Mouse (Mus musculus) frontal cortex, postnatal 25 days (tissue): Measurements from ENCODE around the gene Thap11.

Experiments used
- DNase-seq, 2 experiments: peaks; one replicate each; pipeline ENCODE4 v3.0.0; 2022; ENCODE audit warnings: low spot score in 2 of 2

Thap11 gene

DNA sequence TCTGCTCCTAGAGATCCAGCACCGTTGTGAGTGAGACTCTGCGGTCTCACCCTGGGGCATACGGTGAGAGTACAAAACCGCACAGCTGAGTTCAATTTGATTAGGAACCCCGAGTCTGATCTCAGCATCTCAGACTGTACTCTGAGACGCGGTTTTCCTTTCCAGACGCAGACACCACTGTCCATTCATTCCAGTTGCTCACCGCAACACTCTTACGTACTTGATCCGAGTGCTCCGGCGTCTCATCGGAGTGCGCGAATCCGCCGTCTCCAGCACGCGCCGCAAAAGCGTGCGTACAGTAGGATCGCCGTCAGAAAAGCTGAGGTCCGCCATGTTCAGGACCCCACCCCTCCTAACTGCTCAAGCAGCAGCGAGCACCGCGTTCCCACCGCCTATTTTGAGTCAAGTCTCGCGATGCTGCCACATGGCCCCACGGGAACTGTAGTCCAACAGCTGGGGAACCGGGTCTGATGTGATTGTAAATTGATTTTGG is 3.2 kb upstream of the Thap11 start:
- peak; percentile 74 to 85 for DNase-seq

DNA sequence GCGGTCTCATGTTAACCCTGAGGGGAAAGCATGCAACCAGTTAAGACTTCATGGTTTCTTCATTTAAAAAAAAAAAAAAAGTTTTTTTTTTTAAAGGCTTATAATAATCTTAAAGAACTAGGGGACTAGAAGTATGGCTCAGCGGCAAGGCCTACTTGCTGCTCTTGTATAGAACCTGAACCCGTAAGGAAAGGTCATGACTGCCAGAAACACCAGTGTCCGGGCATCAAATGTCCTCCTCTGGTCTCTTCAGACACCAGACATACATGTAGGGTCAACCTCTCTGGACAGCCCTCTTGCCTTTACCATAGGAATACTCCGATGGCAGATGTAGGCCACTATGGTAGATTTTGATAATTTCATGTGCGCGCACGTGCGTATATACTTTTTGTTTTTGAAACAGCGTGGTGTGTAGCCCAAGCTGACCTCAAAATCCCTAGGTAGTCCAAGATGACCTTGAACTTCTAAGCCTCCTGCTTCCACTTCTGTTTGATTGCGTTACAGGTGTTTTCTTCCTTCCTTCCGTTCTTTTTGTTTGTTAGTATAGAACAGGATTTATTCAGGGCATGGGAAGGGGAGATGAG is 2.7 kb upstream of the Thap11 start:
- DNase-seq: peak in 1 of 2 experiments; percentile 18

DNA sequence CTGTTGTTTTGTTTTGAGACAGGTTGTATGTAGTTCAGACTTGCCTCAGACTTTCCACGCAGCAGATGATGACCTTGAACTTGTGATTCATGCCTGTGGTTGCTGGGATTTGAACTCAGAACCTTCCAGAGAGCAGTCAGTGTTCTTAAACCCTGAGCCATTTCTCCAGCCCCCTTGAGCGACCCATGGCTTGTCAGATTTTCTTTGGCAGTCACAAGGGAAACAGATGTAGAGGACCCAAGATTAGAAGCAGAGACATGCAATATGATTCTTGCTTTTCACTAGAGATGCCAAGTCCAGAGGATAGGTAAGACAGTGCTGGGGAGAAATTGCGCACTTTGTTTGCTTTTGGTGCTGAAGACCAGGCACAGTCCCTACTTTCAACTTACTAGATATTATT is 1.8 kb upstream of the Thap11 start, which contains the start of gene Cenpt:
Cenpt (minus strand) TSS at position 101 of the 400 bp plus-strand sequence.
- DNase-seq: no peak

DNA sequence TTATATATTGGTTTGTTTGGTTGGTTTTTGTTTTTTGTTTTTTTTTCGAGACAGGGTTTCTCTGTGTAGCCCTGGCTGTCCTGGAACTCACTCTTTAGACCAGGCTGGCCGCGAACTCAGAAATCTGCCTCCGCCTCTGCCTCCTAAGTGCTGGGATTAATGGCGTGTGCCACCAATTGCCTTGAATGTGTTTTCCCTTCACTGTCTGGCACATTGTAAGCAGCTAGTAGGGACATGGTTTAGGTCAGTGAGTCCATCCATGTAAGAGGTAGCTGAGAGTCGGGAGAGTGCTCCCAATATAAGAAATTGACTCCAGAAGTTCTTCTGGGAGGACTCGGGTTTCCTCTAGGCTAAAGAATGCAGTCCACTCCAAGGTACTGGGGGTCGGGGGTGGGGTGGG is 629 bp upstream of the Thap11 start:
- no peak for DNase-seq

DNA sequence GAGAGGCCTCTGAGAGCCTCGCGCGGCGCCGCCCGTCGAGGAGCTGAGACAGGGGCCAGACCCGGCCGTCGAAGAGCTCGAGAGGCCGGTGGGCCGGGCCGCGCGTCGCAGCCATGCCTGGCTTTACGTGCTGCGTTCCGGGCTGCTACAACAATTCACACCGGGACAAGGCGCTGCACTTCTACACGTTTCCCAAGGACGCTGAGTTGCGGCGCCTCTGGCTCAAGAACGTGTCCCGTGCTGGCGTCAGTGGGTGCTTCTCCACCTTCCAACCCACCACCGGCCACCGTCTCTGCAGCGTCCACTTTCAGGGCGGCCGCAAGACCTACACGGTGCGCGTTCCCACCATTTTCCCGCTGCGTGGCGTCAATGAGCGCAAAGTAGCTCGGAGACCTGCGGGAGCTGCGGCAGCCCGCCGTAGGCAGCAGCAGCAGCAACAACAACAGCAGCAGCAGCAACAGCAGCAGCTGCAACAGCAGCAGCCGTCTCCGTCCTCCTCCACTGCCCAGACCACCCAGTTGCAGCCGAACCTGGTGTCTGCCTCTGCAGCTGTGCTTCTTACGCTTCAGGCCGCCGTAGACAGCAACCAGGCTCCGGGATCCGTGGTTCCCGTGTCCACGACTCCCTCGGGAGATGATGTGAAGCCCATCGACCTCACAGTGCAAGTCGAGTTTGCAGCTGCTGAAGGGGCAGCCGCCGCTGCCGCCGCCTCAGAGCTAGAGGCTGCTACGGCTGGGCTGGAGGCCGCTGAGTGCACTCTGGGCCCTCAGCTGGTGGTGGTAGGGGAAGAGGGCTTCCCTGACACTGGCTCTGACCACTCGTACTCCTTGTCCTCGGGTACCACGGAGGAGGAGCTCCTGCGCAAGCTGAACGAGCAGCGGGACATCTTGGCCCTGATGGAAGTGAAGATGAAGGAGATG is 576 bp downstream of the Thap11 start:
- DNase-seq: peak; percentile 35 to 40

DNA sequence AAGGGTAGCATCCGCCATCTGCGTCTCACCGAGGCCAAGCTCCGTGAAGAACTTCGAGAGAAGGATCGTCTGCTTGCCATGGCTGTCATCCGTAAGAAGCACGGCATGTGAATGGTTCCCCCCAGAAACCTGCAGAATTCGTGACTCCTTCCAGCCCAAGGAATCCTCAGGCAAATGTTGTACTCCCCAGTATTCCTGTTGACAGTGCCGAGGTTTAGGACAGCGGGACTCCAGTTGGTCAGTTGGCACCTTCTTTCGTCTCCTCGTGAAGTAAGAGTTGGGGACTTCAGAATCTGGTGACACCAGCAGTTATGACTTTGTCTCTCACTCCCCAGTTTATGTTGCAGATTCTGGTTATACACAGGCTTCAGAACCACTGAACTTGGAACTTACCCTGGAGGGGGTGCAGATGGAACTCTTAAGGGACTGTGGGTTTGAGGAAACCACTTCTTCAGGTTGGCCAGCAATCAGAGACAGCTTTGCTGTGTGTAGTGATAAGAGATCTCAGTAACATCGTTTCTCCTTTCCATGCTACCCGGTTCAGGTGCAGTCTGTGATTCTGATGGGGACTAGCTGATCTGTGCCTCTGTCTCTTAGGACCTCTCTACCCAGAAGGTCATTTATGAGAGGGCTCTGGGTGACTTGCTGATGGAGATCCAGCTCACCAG is 1.4 kb downstream of the Thap11 start:
- DNase-seq: no peak

DNA sequence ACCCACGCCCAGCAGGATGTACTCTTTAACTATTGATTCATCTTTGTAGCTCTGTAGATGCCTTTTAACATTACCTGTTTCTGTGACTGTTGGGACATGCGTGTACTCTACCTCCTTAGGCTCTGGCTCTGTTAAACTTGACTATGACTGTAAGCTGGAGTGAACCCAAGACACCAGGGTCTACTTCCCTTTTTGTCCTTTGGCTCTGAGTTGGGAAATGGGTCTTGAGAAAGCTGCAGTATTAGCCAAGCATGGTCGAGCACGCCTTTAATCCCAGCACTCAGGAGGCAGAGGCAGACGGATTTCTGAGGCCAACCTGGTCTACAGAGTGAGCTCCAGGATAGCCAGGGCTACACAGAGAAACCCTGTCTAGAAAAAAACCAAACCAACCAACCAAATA is 3.6 kb downstream of the Thap11 start:
- no peak for DNase-seq

DNA sequence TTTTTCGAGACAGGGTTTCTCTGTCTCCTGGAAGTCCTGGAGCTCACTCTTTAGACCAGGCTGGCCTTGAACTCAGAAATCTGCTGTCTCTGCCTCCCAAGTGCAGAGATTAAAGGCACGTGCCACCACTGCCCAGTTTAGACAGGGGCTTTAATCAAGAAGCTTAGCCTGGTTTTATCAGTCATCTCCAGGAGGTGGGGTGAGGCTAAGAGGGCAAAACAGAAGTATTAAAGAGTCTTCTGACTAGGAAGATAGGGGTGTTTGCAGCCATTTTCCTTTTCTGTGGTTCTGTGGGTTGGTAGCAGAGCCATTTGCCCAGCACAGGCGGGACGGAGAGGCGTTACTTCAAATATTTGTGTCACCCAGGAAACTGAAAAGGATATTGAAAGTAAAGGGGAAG is 4.4 kb downstream of the Thap11 start:
- no peak for DNase-seq

DNA sequence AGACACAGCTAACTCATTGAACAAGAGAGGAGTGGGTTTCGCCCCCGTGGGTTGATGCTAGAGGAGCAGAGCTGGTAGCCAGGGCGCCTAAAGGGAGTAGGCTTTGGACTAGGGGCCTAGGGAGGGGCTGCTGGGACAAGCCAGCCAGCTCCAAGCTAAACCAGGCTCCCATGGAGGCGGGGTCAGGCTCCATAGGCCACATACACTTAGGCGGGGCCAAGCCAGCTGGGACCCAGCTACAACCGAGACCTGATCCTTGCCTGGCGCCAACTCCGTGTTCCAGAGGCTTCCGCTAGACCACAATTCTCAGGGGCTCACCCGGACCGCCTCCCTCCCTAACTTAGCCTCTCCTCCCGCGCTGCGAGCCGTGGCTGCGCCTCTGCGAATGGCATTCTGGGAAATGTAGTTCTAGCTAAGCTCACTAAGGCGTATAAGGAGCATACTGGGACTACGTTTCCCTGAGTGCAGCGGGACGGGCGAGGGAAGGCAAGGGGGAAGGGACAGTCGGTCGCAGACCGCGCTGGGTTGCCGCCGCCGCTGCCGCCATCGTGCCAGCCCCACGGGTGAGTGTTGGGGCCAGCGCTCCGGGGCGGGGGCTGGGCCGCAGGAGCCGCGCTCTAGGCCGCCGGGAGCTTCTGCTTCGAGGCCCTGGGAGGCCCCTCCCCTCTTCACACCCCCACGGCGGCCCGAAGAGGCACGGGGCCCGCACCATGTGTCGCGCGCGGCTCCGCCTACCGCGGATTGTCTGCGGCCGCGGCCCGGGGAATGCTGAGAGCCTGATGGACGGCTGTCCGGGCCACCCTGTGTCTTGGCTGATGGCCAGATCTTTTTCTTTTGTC is 5.4 kb downstream of the Thap11 start, which contains the start of gene Nutf2:
Nutf2 (plus strand) TSS at position 438 of the 839 bp plus-strand sequence.
- peak; percentile 81 to 86 for DNase-seq

DNA sequence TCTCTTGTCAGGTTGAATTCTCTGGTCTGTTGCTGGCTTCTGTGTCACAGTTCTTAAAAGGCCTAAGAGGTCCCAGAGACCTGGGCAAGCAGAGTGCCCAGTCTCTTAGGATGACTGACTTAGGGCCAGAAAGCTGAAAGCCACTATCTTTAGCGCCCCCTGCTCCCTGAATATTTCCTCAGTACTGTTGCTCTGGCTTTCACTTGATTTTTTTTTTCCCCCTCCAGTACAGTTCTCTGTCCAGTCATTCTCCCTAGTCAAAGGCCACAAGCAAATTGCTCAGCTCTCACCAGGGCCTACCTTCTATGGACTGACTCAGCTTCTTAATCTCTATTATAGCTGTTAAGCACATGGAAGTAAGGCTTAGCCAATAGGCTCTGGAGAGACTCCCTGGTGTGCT is 7.0 kb downstream of the Thap11 start:
- no peak for DNase-seq

DNA sequence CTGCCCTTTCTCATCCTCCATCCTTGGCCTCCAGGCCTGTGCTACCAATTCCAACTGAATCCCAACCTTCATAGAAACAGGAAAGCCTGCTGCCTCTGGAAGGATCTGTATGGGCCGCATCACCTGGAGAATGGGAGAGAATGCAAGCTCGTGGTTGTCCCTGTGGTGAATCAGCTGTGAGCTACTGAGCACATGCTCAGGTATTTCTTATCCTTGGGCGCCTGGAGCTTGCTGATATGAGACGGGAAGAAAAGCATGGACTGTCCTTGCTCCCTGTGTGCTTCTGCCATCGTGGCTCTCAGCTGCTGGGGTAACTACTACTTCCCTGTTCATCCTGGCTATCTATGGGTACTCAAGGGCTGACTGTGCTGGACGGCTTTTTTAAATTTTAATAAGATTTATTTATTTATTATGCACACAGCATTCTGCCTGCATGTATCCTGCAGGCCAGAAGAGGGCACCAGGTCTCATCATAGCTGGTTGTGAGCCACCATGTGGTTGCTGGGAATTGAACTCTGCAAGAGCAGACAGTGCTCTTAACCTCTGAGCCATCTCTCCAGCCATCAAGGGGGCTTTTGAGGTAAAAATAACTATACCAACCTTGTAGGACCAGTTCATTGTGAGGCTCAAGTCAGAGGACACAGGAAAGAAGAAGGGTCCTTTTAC is 11.6 kb downstream of the Thap11 start:
- DNase-seq: no peak

DNA sequence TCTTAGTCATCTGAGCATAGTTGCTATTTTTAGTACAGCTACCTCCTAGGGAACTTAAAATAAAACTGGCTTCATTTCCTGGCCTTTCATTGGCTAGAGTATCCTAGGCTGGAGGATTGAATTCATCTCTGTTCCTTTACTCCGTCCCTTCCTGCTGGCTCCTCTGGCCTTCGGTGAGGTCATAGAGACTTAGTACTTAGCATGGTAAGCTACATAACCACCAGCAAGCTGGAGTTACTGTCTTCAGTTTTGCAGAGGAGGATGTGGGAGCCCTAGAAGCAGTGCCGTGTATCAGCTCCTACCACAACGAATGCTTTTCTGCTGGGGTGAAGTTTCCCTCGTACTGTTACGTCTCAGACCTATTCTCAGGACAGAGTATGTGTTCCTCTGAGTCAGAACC is 19.4 kb downstream of the Thap11 start:
- DNase-seq: no peak

DNA sequence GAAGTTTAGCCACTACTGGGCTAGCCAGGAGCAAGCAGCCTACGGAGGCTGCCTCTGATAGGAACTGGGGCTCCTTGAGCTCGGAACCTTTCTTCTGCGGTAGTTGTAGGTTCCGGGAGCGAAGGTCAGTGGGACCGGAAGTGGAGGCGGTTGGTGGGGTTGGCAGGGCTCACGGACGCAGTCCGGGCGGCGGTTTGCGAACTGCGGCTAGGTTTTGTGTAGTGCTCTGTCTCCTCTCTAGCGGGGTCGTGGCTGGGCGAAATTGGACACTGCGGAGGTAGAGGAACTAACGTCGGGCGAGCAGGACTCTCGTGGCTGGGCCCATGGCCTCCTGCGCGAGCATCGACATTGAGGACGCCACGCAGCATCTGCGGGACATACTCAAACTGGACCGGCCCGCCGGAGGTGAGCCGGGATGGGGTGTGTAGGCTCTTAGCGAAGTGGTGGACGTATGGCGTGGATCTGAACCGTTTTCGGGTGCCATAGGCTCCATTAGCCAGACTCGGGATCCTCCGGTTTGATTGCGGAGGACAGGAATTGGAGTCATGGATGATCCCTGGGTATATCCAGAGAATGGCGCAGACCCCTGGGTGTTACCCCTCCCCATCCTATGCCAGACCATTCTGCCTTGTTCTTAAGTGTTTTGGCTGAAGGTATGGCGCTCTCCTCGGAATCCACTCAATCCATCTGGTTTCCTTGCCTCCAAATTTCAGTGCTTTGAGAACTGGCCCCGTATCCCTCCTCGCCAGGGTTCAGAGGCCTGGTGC is 26.0 kb downstream of the Thap11 start, which contains the start of gene Edc4:
Edc4 (plus strand) TSS at position 128 of the 767 bp plus-strand sequence.
- DNase-seq: peak; percentile 79 to 85

DNA sequence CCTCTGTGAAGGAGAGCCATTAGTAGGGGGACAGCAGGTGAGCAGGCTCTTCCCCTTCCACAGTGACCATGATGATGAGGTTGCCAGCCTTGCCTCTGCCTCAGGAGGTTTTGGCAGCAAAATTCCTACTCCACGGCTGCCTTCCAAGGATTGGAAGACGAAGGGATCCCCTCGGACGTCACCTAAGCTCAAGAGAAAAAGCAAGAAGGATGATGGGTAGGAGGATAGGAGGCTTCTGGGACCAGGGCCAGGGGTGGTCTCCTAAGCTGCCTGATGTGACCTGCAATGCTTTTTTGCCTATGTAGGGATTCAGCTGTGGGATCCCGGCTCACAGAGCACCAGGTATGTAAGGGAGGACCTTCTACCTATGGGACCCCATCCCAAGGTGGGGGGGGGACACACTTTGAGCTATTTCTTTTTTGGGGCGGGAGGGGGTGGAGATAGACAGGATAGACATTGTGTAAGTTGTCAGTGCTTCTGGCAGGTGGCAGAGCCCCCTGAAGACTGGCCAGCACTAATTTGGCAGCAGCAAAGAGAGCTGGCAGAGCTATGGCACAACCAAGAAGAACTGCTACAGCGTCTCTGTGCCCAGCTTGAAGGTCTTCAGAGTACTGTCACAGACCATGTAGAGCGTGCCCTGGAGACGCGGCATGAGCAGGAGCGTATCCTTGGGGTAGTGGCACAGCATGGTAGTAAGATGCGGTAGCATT is 35.0 kb downstream of the Thap11 start:
- DNase-seq: no peak

DNA sequence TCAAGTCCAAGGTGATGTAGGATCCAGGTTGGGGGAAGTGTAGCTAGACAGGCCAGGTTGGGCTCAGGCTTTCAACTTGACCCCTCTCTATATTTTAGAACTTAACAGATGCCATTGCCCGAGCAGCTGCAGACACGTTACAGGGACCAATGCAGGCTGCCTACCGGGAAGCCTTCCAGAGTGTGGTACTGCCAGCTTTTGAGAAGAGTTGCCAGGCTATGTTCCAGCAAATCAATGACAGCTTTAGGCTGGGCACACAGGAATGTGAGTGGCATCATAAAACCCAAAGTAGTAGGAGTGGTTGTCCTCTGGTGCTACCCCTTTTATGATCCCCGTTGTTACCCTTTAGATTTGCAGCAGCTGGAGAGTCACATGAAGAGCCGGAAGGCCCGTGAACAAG is 35.9 kb downstream of the Thap11 start:
- no peak for DNase-seq

DNA sequence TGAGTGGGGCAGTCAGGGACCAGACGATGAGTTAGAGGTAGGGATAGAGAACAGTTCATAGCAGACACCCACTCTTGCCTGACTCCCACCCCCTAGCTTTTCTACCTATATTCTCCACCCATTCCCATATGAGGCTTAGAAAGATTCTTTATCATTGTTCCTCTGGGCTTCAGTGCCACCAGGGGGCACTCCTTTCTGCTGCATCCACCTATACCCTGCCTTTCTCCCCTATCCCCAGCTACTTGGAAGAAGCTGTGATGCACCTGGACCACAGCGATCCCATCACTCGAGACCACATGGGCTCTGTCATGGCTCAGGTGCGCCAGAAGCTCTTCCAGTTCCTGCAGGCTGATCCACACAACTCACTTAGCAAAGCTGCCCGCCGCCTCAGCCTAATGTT is 37.5 kb downstream of the Thap11 start:
- no peak for DNase-seq

DNA sequence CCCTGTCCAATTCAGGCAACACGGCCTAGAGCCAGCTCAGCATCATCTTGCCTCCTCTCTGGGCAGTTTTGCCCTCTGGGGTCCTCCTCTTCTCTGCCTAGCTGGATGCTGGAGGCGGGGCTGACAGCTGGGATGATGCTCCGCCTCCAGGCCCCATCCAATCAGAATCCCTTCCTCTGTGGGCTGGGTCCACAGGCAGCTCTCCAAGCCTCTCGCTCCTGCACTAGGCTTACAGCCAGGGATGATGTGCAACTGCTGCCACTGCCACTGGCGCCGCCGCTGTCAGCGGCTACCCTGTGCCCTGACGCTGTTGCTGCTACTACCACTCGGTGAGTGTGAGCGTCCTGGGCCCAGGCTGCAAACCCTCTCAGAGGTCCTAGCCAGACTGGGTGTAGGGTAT is 38.4 kb downstream of the Thap11 start, which contains the start of gene Nrn1l:
Nrn1l (plus strand) TSS at position 229 of the 400 bp plus-strand sequence.
- DNase-seq: peak in 1 of 2 experiments; percentile 63

DNA sequence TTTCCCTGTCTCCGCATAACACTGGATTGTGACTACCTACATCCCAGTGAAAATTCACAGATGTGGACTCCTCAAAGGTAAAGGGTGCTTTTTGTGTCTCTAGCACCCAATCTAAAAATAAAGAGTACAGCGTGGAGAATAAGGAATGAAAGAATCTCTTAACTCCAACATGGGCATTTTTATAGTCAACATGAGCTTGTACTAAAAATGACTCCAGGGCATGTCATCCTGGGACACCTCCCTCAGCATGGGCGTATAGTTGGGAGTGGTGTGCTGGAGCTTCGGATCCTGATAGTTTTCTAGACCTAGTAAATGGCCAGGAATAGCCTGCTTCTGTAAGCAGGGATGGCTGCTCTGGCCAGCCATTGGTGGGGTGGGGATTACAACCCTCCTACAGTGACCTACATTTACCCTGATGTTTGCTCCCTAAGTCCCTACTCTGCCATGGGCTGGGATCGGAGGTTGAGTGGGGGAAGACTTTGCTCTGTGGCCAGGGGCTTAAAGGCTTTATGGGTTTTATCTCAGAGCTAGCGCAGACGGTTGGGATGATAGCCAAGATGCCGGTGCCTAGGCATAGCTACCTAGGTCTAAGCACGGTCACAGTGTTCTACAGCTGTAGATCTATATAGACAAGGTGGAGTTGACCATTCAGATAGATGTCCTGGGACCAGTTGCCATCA is 43.0 kb downstream of the Thap11 start:
- DNase-seq: no peak
